Mouse (Mus musculus) kidney, adult 2 months (tissue): ENCODE measurements around the gene Gab1. TPM values are rescaled to one million over a fixed set of nuclear protein-coding genes. Genes with fewer than 3 reads are reported as not detected.
A peak's percentile ranks its signal among the peaks of the same experiment; 100 is the strongest.

Experiments
- DNase-seq: peaks from one replicate; pipeline ENCODE4 v3.0.0; 2021
- H3K27ac ChIP-seq: fragments of 200-500 bp; 2 replicates; pipeline ENCODE4 v1.5.1; 2012; ENCODE audit warnings: low read depth, low read length, control low read depth, inconsistent platforms; ENCODE audit not compliant: insufficient read depth
- H3K27me3 ChIP-seq: fragments of 200-500 bp; replicated peaks from 2 replicates; pipeline ENCODE4 v1.6.1; 2012; ENCODE audit warnings: mild to moderate bottlenecking, moderate library complexity, low read length, inconsistent platforms; ENCODE audit not compliant: control insufficient read depth, insufficient read depth
- H3K36me3 ChIP-seq: fragments of 200-500 bp; 2 replicates; pipeline ENCODE4 v1.6.1; 2012; ENCODE audit warnings: mild to moderate bottlenecking, moderate library complexity, low read length, inconsistent platforms; ENCODE audit not compliant: control insufficient read depth, insufficient read depth
- H3K4me1 ChIP-seq: fragments of 200-500 bp; 2 replicates; pipeline ENCODE4 v1.6.1; 2011; ENCODE audit warnings: low read length; ENCODE audit not compliant: control insufficient read depth, insufficient read depth
- H3K4me3 ChIP-seq: fragments of 200-500 bp; 2 replicates; pipeline ENCODE4 v1.5.1; 2011; ENCODE audit warnings: mild to moderate bottlenecking, low read depth, low read length, control low read depth; ENCODE audit not compliant: insufficient read depth
- CTCF ChIP-seq: fragments of 200-500 bp; conservative IDR thresholded peaks from 2 replicates; pipeline ENCODE4 v1.5.1; 2011; ENCODE audit warnings: low read depth, mild to moderate bottlenecking, control low read depth, low read length, moderate library complexity, mixed read lengths; ENCODE audit not compliant: insufficient read depth, insufficient read length
- POLR2A ChIP-seq: fragments of 200-500 bp; IDR thresholded peaks from one replicate; pipeline ENCODE4 v1.6.1; 2011; ENCODE audit warnings: low read depth, low read length, control low read depth
- WGBS: fragments of 180-500 bp; shearing (Covaris S2); methylation state at CpG from one replicate; pipeline ENCODE4 v1.1.7; 2018; 5-methylcytosine and 5-hydroxymethylcytosine counted together
- polyA plus RNA-seq: library from polyadenylated mRNA; depleted of rRNA; stranded (reverse); fragments of >200 nt; gene quantifications from 2 replicates; pipeline ENCODE4 v1.2.3, GENCODE M21; 2012

The Gab1 gene
- polyA plus RNA-seq, 1 experiment, result 24.6 TPM

DNA sequence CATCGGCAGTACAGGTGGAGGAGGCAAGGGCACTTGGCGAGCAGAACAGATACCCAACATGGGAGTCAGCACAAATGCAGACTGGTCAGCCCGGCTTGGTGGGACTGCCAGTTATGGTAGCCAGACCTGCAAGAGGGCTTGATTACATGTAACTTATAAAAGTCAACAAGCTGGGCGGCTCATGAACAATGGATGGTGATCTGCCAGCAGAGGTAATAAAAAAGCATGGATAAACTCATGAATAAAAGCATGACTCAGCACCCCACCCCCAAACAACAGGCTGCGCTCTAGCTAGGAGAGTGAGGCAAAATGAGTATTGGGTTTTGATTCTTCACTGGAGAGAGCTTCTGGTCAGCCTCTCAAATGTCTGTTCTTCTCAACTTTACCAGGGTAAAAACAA is 16.9 kb downstream of the Gab1 start:
- Histone ChIP-seq H3K4me1 (peaks cover 26% of the 10 kb centered on the region), H3K27ac (peak overlapping the region; percentile 28; the same call in 1 of the 2 replicates), H3K4me3 (no peak overlapping the region), H3K36me3 (no peaks in the 10 kb centered on the region), H3K27me3 (no peaks in the 10 kb centered on the region)
- TF ChIP-seq CTCF, result no peak
- TF ChIP-seq POLR2A, result no peak
- no peak for DNase-seq
- WGBS, result 47% methylated on average over 5 of the region's 5 CpGs

DNA sequence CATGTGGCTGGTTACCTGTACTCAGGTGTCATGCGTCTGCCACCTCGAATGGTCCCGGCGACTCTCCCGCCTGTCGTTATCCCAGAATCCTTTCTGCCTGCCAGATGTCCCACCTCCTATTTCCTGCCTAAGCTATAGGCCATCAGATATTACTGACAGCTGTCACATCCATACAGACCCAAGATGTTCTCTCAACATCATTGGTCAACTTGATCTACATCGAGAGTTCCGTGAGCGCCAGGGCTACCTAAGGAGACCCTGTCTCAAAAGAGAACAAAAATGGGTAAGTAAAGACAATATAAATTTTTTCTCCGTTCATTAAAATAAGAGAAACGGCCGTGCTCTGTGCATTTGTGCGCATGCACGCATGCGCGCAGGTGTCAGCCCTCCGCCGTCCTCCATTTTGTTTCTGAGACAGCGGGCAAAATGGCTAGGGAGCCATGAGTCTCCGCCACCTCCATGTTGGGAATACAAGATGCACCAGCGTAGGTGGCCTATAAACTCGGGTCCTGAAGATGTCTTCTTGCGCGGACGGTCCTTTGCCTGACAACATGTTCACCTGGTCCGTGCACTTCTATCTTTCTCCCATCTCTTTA is 21.0 kb downstream of the Gab1 start:
- H3K27ac ChIP-seq, result no peak overlapping the region
- DNase-seq, result no peak
- H3K4me3 ChIP-seq, result no peak overlapping the region
- 99% methylated on average over 26 of the region's 26 CpGs for WGBS
- no peak for TF ChIP-seq POLR2A
- no peak for TF ChIP-seq CTCF
- H3K4me1 ChIP-seq, result peaks cover 19% of the 10 kb centered on the region
- no peaks in the 10 kb centered on the region for H3K36me3 ChIP-seq
- H3K27me3 ChIP-seq, result no peaks in the 10 kb centered on the region

DNA sequence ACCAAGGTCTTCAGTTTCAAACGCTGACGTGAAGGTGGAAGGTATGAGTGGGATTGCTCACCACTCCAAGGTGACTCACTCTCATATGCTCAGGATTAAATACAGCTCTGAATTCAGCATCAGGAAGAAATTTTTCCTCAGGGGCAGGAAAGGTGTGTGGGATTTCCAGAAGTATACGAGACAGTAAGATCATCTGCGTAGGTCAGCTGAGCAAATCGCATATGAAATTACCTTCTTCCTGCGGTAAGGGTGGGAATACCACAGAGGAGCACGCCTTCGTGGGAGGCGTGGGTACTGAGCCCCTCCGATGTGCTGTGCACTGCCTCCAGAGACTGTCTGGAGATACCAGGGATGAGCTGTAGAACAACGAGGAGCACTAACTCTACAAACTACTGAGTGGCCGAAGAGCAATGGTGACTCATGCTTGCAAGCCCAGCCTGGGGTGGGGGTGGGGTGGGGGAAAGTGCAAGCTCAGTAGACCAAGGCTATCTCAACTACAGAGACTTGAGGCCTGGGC is 22.4 kb downstream of the Gab1 start:
- Histone ChIP-seq H3K27ac (peak overlapping the region; percentile 35), H3K4me3 (no peak overlapping the region), H3K36me3 (no peaks in the 10 kb centered on the region), H3K27me3 (no peaks in the 10 kb centered on the region), H3K4me1 (peaks cover 14% of the 10 kb centered on the region; the same call in 1 of the 2 replicates)
- TF ChIP-seq POLR2A (no peak), CTCF (no peak)
- DNase-seq, result no peak
- WGBS, result 58% methylated on average over 12 of the region's 12 CpGs

DNA sequence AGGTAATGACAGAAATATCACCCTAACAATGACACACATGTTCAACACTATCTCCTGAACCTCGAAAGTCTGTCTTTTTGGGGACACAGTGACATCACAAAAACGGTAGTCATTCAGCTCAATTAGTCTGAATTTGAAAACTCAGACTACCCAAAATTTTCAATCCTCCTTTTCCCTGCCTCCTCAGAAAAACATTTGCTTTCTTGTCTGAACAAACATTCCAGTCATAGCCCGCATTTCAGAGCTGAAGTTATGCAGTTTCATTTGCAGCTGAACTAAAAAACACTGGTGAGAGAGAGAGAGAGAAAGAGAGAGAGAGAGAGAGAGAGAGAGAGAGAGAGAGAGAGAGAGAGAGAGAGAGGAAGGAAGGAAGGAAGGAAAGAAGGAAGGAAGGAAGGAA is 23.2 kb downstream of the Gab1 start:
- Histone ChIP-seq H3K36me3 (no peaks in the 10 kb centered on the region), H3K27ac (peak overlapping the region; percentile 69), H3K27me3 (no peaks in the 10 kb centered on the region), H3K4me1 (peaks cover 21% of the 10 kb centered on the region; the same call in 1 of the 2 replicates), H3K4me3 (no peak overlapping the region)
- TF ChIP-seq POLR2A (no peak), CTCF (no peak)
- no peak for DNase-seq
- WGBS, result 40% methylated on average over 3 of the region's 3 CpGs

DNA sequence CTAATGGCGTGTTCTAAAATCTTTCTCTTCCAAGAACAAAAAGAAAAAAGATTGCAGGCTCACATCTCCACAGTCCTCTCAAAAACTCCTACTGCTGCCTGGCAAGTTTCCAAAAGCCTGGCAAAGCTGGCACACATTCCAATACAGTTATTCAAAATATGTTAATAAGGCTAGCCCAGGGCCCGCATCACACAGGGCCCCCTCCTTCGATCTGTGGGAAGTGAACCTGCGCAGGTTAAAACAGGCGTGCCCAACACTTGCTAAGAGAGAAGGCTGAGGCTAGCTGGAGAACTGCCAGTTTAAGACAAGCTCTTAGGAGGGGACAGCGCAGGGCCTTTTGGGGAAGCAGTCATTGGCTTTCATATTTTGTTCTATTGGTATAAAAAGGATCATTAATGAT is 23.7 kb downstream of the Gab1 start:
- peak; percentile 88 for DNase-seq
- Histone ChIP-seq H3K4me3 (no peak overlapping the region), H3K4me1 (peaks cover 21% of the 10 kb centered on the region; the same call in 1 of the 2 replicates), H3K27me3 (no peaks in the 10 kb centered on the region), H3K27ac (no peak overlapping the region), H3K36me3 (no peaks in the 10 kb centered on the region)
- WGBS, result 25% methylated on average over 6 of the region's 6 CpGs
- TF ChIP-seq POLR2A (no peak), CTCF (no peak)

DNA sequence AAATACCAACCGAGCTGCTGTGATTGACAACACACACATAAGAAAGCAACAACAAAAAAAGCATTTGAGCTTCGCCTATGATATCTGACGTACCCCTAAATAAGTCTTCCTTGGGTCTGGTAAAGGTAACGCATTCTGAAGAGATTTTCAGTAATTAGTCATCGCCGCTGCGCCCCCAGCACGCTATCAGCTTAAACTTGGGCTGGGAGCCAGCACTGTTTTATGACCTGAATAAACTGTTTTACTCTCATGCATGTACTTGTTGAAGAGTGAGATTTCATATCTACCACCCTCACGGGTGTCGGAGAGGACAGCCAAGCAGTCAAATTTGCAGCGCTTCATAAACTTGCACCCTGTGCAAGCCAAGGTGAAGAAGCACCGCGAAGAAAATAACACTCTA is 26.7 kb downstream of the Gab1 start:
- no peaks in the 10 kb centered on the region for H3K36me3 ChIP-seq
- H3K27ac ChIP-seq, result no peak overlapping the region
- 39% methylated on average over 13 of the region's 13 CpGs for WGBS
- no peak for DNase-seq
- H3K4me3 ChIP-seq, result no peak overlapping the region
- TF ChIP-seq POLR2A, result no peak
- TF ChIP-seq CTCF, result no peak
- peaks cover 17% of the 10 kb centered on the region; the same call in 1 of the 2 replicates for H3K4me1 ChIP-seq
- H3K27me3 ChIP-seq, result no peaks in the 10 kb centered on the region

DNA sequence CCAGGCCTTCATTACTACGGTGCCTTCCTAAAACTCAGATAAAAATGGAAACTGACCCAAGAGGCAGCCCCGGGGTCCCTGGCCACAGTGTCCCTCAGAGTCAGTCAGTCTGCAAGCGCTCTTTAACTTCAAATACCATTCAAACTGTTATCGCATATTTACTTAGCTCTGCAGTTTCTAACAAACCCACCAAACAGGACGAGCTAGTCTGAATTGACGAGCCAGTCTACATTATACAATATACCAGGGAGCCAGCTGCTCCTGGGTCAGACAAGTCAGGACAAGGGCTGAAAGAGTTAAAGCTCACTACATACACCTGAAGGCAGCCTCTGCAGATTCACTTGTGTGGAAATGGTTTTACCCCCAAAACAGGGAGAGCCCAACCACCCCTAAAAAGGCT is 27.1 kb downstream of the Gab1 start:
- no peaks in the 10 kb centered on the region for H3K36me3 ChIP-seq
- no peak overlapping the region for H3K4me3 ChIP-seq
- no peak overlapping the region for H3K27ac ChIP-seq
- H3K4me1 ChIP-seq, result peaks cover 17% of the 10 kb centered on the region; the same call in 1 of the 2 replicates
- no peaks in the 10 kb centered on the region for H3K27me3 ChIP-seq
- no peak for DNase-seq
- TF ChIP-seq CTCF (no peak), POLR2A (no peak)
- 57% methylated on average over 6 of the region's 6 CpGs for WGBS
